Mouse (Mus musculus): ENCODE results near the gene Naif1.

Naif1 gene

GRCm38 (mm10) chr2:32495185-32495726 lies 45.0 kb downstream of the Naif1 start:
- in situ Hi-C loops (cut with MboI; ENCODE audit: low sequenced_read_pairs), result no loop called here

GRCm38 (mm10) chr2:32496190-32496589 lies 45.9 kb downstream of the Naif1 start:
- in situ Hi-C loops (cut with MboI; ENCODE audit: low sequenced_read_pairs), result no loop called here

GRCm38 (mm10) chr2:32499365-32499764 lies 49.1 kb downstream of the Naif1 start:
- in situ Hi-C loops (cut with MboI; ENCODE audit: low sequenced_read_pairs), result no loop called here

- in situ Hi-C loops (cut with MboI; ENCODE audit: low sequenced_read_pairs), result no loop called here
Measured at GRCm38 (mm10) chr2:32500461-32500860, 50.2 kb downstream of the Naif1 start.

GRCm38 (mm10) chr2:32501754-32502324 lies 51.6 kb downstream of the Naif1 start:
- in situ Hi-C loops (cut with MboI; ENCODE audit: low sequenced_read_pairs), result no loop called here

- in situ Hi-C loops (cut with MboI; ENCODE audit: low sequenced_read_pairs), result no loop called here
Measured at GRCm38 (mm10) chr2:32502843-32503242, 52.6 kb downstream of the Naif1 start.

- in situ Hi-C loops (cut with MboI; ENCODE audit: low sequenced_read_pairs), result no loop called here
Measured at GRCm38 (mm10) chr2:32503588-32503987, 53.3 kb downstream of the Naif1 start.

- in situ Hi-C loops (cut with MboI; ENCODE audit: low sequenced_read_pairs), result no loop called here
Measured at GRCm38 (mm10) chr2:32505536-32505935, 55.3 kb downstream of the Naif1 start.

All from CH12F3 (cell line).